Mouse (Mus musculus): ENCODE data around the gene Zbtb5. TPM values are rescaled to one million over a fixed set of nuclear protein-coding genes. Genes with fewer than 3 reads are reported as not detected.
"Not testable (repeated sequence)": the region's sequence is repeated elsewhere in the genome, so short reads cannot be mapped to it uniquely, and the experiment has no call there.

Zbtb5 gene
- polyA plus RNA-seq (2016; fragmentation: Nextera tagmentation; extraction: Ambion mirVana), result 35.5 and 43.0 TPM in 2 replicates

DNA sequence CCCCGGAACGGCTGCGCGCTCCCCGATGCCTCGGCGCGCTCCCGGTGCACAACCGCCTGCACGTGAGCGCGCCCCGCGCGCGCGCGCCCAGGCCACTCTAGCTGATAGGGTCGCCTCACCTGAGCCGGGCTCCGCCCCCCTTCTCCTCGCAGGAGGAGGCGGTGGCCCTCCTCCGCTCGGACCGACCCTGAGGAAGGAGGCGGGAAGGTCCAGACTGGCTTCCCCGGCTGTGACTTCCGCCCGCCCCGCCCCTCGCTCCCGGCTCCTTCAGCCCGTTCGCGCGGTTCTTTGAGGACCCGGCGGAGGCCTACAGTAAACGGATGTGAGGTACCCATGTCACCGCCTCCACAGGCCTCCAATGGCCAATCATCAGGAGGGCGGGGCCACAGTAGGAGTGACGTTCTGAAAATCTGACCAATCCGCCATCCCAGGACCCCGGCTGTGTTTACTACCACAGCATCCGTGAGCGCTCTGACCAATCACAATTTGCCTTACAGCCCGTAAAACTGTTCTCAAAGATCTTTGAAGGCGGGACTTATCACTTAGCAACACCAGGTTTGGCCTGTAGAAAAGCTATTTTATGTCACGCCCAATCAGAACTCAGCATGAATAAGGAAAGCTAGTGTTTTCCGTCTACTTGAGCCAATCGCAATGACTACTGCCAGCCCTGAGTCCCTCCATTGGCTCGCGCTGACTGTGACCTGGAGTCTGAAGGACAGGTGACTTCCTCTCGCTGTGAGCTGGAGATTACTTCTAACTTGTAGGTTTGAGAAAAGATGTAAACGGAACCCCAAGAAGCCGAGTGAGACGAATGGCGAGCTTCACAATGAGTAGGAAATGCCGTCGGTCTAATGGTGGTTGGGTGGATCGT, at the start of gene Zbtb5:
Gene Zbtb5 (minus strand): TSS at position 308 of the 871 bp plus-strand sequence.
- H3K27ac ChIP-seq, result peak within 1 kb of the TSS; percentile 94
- under 1% methylated on average over 62 of the region's 63 CpGs for WGBS
- H3K4me3 ChIP-seq, result peak within 1 kb of the TSS; percentile 77
- DNase-seq (ENCODE audit: low spot score), result peak; percentile 99
- no peaks in the 10 kb centered on the region for H3K36me3 ChIP-seq
- H3K27me3 ChIP-seq (ENCODE audit: low read depth, poor library complexity, severe bottlenecking), result no peaks in the 10 kb centered on the region
- H3K4me1 ChIP-seq, result peaks cover 24% of the 10 kb centered on the region
- no peaks in the 10 kb centered on the region for H3K9me3 ChIP-seq (replicated peaks)

- no peak for DNase-seq (ENCODE audit: low spot score)
- Histone ChIP-seq H3K27ac (no peak overlapping the region), H3K9me3 (replicated peaks) (no peaks in the 10 kb centered on the region), H3K27me3 (ENCODE audit: low read depth, poor library complexity, severe bottlenecking) (no peaks in the 10 kb centered on the region), H3K4me3 (no peak overlapping the region), H3K36me3 (peaks cover 37% of the 10 kb centered on the region), H3K4me1 (no peaks in the 10 kb centered on the region)
- WGBS, result 88% methylated on average over 8 of the region's 8 CpGs
These were observed 43.2 kb upstream of the Zbtb5 start for GRCm38 (mm10) chr4:45055451-45055850.

DNA sequence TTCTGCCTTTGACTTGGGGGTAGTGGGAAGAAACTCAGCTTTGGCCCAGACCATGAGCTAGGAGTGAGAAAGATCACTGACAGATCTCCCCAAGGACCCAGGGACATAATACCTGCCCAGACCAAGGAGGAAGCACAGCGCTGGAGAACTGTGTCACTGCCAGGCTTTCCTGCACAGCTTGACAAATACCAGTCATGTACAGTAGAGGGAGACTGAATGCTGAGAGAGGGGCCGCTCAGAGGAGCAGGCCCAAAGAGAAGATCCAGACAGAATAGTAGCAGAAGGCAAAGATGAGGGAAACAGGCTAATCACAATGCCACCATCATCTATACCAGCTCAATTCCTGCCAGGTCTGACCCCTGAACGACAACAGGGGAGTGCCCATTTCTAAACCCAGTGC, 42.6 kb upstream of the Zbtb5 start:
- H3K4me3 ChIP-seq, result no peak overlapping the region
- H3K27ac ChIP-seq, result no peak overlapping the region
- no peaks in the 10 kb centered on the region for H3K27me3 ChIP-seq (ENCODE audit: low read depth, poor library complexity, severe bottlenecking)
- H3K4me1 ChIP-seq, result no peaks in the 10 kb centered on the region
- peaks cover 35% of the 10 kb centered on the region for H3K36me3 ChIP-seq
- no peak for DNase-seq (ENCODE audit: low spot score)
- WGBS, result 59% methylated on average over 3 of the region's 3 CpGs
- H3K9me3 ChIP-seq (replicated peaks), result no peaks in the 10 kb centered on the region

- Histone ChIP-seq H3K4me1 (no peaks in the 10 kb centered on the region), H3K27me3 (ENCODE audit: low read depth, poor library complexity, severe bottlenecking) (no peaks in the 10 kb centered on the region), H3K36me3 (peaks cover 59% of the 10 kb centered on the region), H3K27ac (no peak overlapping the region), H3K9me3 (replicated peaks) (no peaks in the 10 kb centered on the region), H3K4me3 (no peak overlapping the region)
- DNase-seq (ENCODE audit: low spot score), result no peak
- 79% methylated on average over 9 of the region's 9 CpGs for WGBS
These were observed 35.7 kb upstream of the Zbtb5 start for GRCm38 (mm10) chr4:45047956-45048355.

DNA sequence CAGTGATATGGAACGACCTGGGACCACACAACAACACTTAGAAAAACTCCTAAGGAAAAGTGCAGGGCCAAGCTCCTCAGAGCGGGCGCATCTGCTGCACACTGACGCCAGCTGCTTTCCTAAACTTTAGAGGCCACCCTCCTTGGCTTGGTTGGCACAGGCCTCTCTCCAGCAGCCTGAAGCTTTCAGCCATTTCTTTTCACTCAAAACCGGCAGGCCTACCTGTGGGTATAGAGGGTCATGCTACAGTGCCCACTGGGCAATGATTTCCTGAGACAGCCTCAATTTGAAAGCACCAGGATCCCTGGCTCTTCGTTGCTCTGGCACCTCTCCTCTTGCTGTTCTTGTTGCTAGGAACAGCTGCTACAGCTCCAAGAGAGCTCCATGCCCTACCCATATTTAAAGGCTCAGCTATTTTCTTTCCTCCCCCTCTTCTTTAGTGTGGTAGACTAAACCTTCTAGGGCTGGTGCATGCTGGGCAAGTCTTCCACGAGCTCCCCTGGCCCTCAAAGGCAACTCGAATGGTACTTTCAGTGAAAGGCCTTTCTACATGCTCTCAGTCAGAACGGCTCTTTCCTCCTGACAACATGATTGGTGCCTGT, 35.2 kb upstream of the Zbtb5 start:
- no peak for DNase-seq (ENCODE audit: low spot score)
- Histone ChIP-seq H3K36me3 (peaks cover 59% of the 10 kb centered on the region), H3K27ac (no peak overlapping the region), H3K4me1 (no peaks in the 10 kb centered on the region), H3K9me3 (replicated peaks) (no peaks in the 10 kb centered on the region), H3K4me3 (no peak overlapping the region), H3K27me3 (ENCODE audit: low read depth, poor library complexity, severe bottlenecking) (no peaks in the 10 kb centered on the region)
- 87% methylated on average over 9 of the region's 9 CpGs for WGBS

GRCm38 (mm10) chr4:45046679-45047078, 34.5 kb upstream of the Zbtb5 start:
- Histone ChIP-seq H3K9me3 (replicated peaks) (no peaks in the 10 kb centered on the region), H3K36me3 (peaks cover 63% of the 10 kb centered on the region), H3K27ac (no peak overlapping the region), H3K4me1 (no peaks in the 10 kb centered on the region), H3K4me3 (no peak overlapping the region), H3K27me3 (ENCODE audit: low read depth, poor library complexity, severe bottlenecking) (no peaks in the 10 kb centered on the region)
- no peak for DNase-seq (ENCODE audit: low spot score)
- 91% methylated on average over 5 of the region's 5 CpGs for WGBS

DNA sequence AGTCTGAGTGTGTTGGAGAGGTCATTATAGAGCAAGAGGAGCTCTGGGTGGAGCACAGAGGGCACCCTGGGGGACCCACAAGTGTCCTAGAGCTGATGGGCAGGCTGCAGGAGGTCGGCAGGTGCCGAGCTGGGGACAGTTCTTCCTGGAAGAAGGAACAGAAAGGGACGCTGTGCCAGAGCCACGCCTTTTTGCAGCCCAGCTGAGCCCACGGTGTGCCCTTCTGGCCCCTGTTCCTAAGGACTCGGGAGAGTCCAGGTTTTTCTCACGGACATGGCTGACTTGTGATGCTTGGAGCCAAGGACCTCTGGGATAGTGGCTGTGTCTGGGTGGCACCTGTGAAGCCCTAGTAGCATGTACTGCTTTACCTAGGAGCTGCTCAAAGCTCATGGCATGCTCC, 28.6 kb upstream of the Zbtb5 start:
- Histone ChIP-seq H3K27ac (no peak overlapping the region), H3K27me3 (ENCODE audit: low read depth, poor library complexity, severe bottlenecking) (no peaks in the 10 kb centered on the region), H3K4me1 (no peaks in the 10 kb centered on the region), H3K4me3 (no peak overlapping the region), H3K36me3 (peaks cover 66% of the 10 kb centered on the region), H3K9me3 (replicated peaks) (no peaks in the 10 kb centered on the region)
- no peak for DNase-seq (ENCODE audit: low spot score)
- WGBS, result 86% methylated on average over 7 of the region's 7 CpGs

GRCm38 (mm10) chr4:45039546-45039945, 27.3 kb upstream of the Zbtb5 start:
- H3K9me3 ChIP-seq (replicated peaks); H3K27ac ChIP-seq; DNase-seq (ENCODE audit: low spot score); H3K4me1 ChIP-seq; H3K27me3 ChIP-seq (ENCODE audit: low read depth, poor library complexity, severe bottlenecking); H3K4me3 ChIP-seq: not testable (repeated sequence)
- H3K36me3 ChIP-seq, result peaks cover 66% of the 10 kb centered on the region
- WGBS, result 92% methylated on average over 7 of the region's 7 CpGs

- not testable (repeated sequence) for H3K27ac ChIP-seq
- WGBS, result 66% methylated on average over 8 of the region's 8 CpGs
These were observed 26.7 kb upstream of the Zbtb5 start for GRCm38 (mm10) chr4:45038879-45039278.

DNA sequence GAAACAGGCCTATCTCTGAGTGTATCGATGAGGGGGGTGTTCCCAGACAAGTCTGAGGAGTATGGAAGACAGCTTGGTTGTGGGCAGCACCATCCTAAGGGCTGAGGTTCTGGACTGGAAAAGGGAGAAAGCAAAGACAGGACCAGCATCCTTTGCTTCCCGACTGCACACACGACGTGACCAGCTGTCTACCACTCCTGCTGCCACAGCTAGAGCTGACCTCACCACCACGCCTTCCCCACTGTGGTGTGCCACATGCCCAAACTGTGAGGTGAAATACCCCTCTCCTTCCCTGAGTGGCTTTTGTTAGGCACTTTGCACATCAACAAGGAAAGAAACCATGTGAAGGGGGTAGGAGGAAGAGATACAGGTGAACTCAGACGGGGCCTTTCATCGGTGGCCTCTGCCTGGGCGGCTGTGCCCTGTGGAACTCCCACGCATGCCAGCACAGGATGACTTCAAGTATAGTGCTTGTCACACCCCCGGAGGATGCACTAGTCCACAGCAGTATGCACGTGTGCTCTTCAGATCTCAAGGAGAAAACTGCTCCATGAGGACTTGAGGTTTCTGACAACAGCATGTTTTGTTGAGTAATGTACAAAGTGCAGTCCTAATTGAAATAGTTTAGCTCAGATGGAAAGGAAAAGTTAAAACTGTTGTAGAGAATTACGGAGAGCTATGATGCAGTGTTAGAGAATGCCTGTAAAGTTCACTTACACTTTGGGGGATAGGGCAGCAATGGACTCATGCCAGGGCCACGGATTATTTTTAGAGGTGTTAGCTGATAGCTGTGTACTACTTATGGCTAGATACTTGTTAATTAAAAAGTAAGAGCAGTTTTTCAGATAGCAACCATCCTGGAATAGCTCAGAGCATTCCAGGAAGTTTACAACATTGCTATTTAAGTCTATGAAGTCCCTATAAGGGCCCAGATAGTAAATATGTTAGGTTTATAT, 25.5 kb upstream of the Zbtb5 start:
- peaks cover 71% of the 10 kb centered on the region for H3K36me3 ChIP-seq
- no peak overlapping the region for H3K27ac ChIP-seq
- H3K4me3 ChIP-seq, result no peak overlapping the region
- H3K27me3 ChIP-seq (ENCODE audit: low read depth, poor library complexity, severe bottlenecking), result no peaks in the 10 kb centered on the region
- H3K9me3 ChIP-seq (replicated peaks), result no peaks in the 10 kb centered on the region
- H3K4me1 ChIP-seq, result no peaks in the 10 kb centered on the region
- DNase-seq (ENCODE audit: low spot score), result no peak
- WGBS, result 91% methylated on average over 13 of the region's 13 CpGs

More at GRCm38 (mm10) chr4:45038879-45039278, 26.7 kb upstream of the Zbtb5 start:
- DNase-seq (ENCODE audit: low spot score); H3K9me3 ChIP-seq (replicated peaks); H3K27me3 ChIP-seq (ENCODE audit: low read depth, poor library complexity, severe bottlenecking); H3K4me3 ChIP-seq; H3K4me1 ChIP-seq: not testable (repeated sequence)
- peaks cover 66% of the 10 kb centered on the region for H3K36me3 ChIP-seq

- H3K9me3 ChIP-seq (replicated peaks), result no peaks in the 10 kb centered on the region
- H3K4me1 ChIP-seq, result no peaks in the 10 kb centered on the region
- H3K27me3 ChIP-seq (ENCODE audit: low read depth, poor library complexity, severe bottlenecking), result no peaks in the 10 kb centered on the region
- no peak overlapping the region for H3K4me3 ChIP-seq
- 84% methylated on average over 5 of the region's 5 CpGs for WGBS
- no peak for DNase-seq (ENCODE audit: low spot score)
- H3K27ac ChIP-seq, result no peak overlapping the region
- H3K36me3 ChIP-seq, result peaks cover 78% of the 10 kb centered on the region
These were observed 24.4 kb upstream of the Zbtb5 start for GRCm38 (mm10) chr4:45036571-45036970.

DNA sequence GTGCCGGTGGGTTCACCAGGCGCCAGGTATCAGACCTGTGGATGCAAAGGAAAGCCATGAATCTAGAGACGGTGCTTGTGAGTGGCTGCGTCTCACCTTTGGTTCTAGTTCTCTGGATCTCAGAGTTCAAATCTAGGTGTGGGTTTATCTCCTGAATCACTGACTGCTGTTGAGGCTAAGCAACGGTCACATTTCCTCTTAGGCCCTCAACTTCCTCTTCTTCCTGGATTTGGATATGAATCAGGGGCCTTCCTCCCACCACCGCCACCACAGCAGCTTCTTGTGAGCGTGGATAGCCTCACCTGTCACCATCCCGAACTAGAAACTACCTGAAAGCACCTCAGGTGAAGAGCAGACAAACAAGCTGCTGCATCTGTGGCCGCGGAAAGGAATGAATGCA, 23.8 kb upstream of the Zbtb5 start:
- Histone ChIP-seq H3K36me3 (peaks cover 78% of the 10 kb centered on the region), H3K27me3 (ENCODE audit: low read depth, poor library complexity, severe bottlenecking) (no peaks in the 10 kb centered on the region), H3K27ac (no peak overlapping the region), H3K9me3 (replicated peaks) (no peaks in the 10 kb centered on the region), H3K4me1 (no peaks in the 10 kb centered on the region), H3K4me3 (no peak overlapping the region)
- 91% methylated on average over 10 of the region's 10 CpGs for WGBS
- no peak for DNase-seq (ENCODE audit: low spot score)

Measured in limb, embryonic 10.5 days (tissue).